Mouse (Mus musculus): ENCODE results near the gene Bhlhe40.

The Bhlhe40 gene

GRCm38 (mm10) chr6:108694965-108695724 is 34.7 kb downstream of the Bhlhe40 start:
- DNase-seq (ENCODE audit: low spot score) = no peak

GRCm38 (mm10) chr6:108695844-108696821 is 35.7 kb downstream of the Bhlhe40 start:
- no peak for DNase-seq (ENCODE audit: low spot score)

- DNase-seq (ENCODE audit: low spot score) = no peak
Observed at GRCm38 (mm10) chr6:108696822-108697202, 36.4 kb downstream of the Bhlhe40 start.

GRCm38 (mm10) chr6:108697345-108697744 is 36.9 kb downstream of the Bhlhe40 start:
- no peak for DNase-seq (ENCODE audit: low spot score)

- peak; percentile 47 for DNase-seq (ENCODE audit: low spot score)
Observed at GRCm38 (mm10) chr6:108698343-108698870, 38.0 kb downstream of the Bhlhe40 start.

GRCm38 (mm10) chr6:108699679-108700078 is 39.2 kb downstream of the Bhlhe40 start:
- no peak for DNase-seq (ENCODE audit: low spot score)

GRCm38 (mm10) chr6:108700638-108701343 is 40.4 kb downstream of the Bhlhe40 start:
- peak; percentile 38 for DNase-seq (ENCODE audit: low spot score)

GRCm38 (mm10) chr6:108702648-108703047 is 42.2 kb downstream of the Bhlhe40 start:
- DNase-seq (ENCODE audit: low spot score) = no peak

GRCm38 (mm10) chr6:108703085-108703484 is 42.7 kb downstream of the Bhlhe40 start:
- no peak for DNase-seq (ENCODE audit: low spot score)

- DNase-seq (ENCODE audit: low spot score) = no peak
Observed at GRCm38 (mm10) chr6:108704316-108705080, 44.1 kb downstream of the Bhlhe40 start.

- no peak for DNase-seq (ENCODE audit: low spot score)
Observed at GRCm38 (mm10) chr6:108705957-108706356, 45.5 kb downstream of the Bhlhe40 start.

- no peak for DNase-seq (ENCODE audit: low spot score)
Observed at GRCm38 (mm10) chr6:108706994-108707645, 46.7 kb downstream of the Bhlhe40 start.

GRCm38 (mm10) chr6:108709131-108709470 is 48.7 kb downstream of the Bhlhe40 start:
- DNase-seq (ENCODE audit: low spot score) = peak; percentile 21

- DNase-seq (ENCODE audit: low spot score) = peak; percentile 91
Observed at GRCm38 (mm10) chr6:108709471-108710231, 49.2 kb downstream of the Bhlhe40 start.

GRCm38 (mm10) chr6:108710667-108711066 is 50.2 kb downstream of the Bhlhe40 start:
- DNase-seq (ENCODE audit: low spot score) = no peak

GRCm38 (mm10) chr6:108711192-108711964 is 50.9 kb downstream of the Bhlhe40 start:
- no peak for DNase-seq (ENCODE audit: low spot score)

GRCm38 (mm10) chr6:108712148-108712547 is 51.7 kb downstream of the Bhlhe40 start:
- DNase-seq (ENCODE audit: low spot score) = no peak

GRCm38 (mm10) chr6:108713175-108713974 is 52.9 kb downstream of the Bhlhe40 start:
- DNase-seq (ENCODE audit: low spot score) = no peak

Data from retina, embryonic 14.5 days (tissue).